Mouse (Mus musculus) embryonic facial prominence, embryonic 12.5 days (tissue): ENCODE data around the gene Clec1b. TPM values are rescaled to one million over a fixed set of nuclear protein-coding genes. Genes with fewer than 3 reads are reported as not detected.

Experiments
- polyA plus RNA-seq: library from polyadenylated mRNA; unstranded; fragments of >200 nt; fragmentation: Nextera tagmentation; extraction: Ambion mirVana; gene quantifications from 2 replicates; pipeline ENCODE4 v1.2.1, GENCODE M21; 2016

Clec1b gene
- polyA plus RNA-seq, 1 experiment from 2014 or later: 5.0 TPM

Other genes starting within 250 kb of the Clec1b start
- gene Clec2d, start 216.7 kb upstream of the Clec1b start, polyA plus RNA-seq: 0.13 TPM in 1 of 2 replicates, not detected in the other
- not detected in 2 replicates for gene Cd69, start 121.9 kb upstream of the Clec1b start, polyA plus RNA-seq
- not detected in 2 replicates for gene 4922502D21Rik, start 65.5 kb upstream of the Clec1b start, polyA plus RNA-seq
- 0.37 and 0.95 TPM in 2 replicates for gene Clec12a, start 54.6 kb upstream of the Clec1b start, polyA plus RNA-seq
- gene Clec12b, start 11.4 kb upstream of the Clec1b start, polyA plus RNA-seq: not detected in 2 replicates
- gene Clec9a, start 11.6 kb downstream of the Clec1b start, polyA plus RNA-seq: 0.13 and 0.14 TPM in 2 replicates
- 1.9 TPM in 2 replicates for gene Clec1a, start 54.7 kb downstream of the Clec1b start, polyA plus RNA-seq
- 0.04 TPM in 1 of 2 replicates, not detected in the other for gene Olr1, start 109.9 kb downstream of the Clec1b start, polyA plus RNA-seq
- not detected in 2 replicates for gene Tmem52b, start 115.3 kb downstream of the Clec1b start, polyA plus RNA-seq
- 56.4 and 56.6 TPM in 2 replicates for gene Gabarapl1, start 135.9 kb downstream of the Clec1b start, polyA plus RNA-seq
- not detected in 2 replicates for gene Klre1, start 180.6 kb downstream of the Clec1b start, polyA plus RNA-seq
- gene Klrd1, start 194.5 kb downstream of the Clec1b start, polyA plus RNA-seq: 0.32 TPM in 1 of 2 replicates, not detected in the other
- 0.05 and 0.14 TPM in 2 replicates for gene Klrk1, start 226.6 kb downstream of the Clec1b start, polyA plus RNA-seq
- not detected in 2 replicates for gene Klrc3, start 246.0 kb downstream of the Clec1b start, polyA plus RNA-seq